Comparison of ENCODE assay signal across 14 mouse cellular contexts in genomic region chr19:41416201-41416600, GRCm38 (mm10).
"Had no signal": no experiment of that assay in that cellular context is flagged by ENCODE, and none has a peak within 500 bp of the region (broad histone marks: within the 10 kb centered on the region; RNA-seq: fewer than 3 reads in every experiment).

No protein-coding gene starts in this region.

- H3K4me3 ChIP-seq: layer of hippocampus, adult 2 months; limb, embryonic 12.5 days; megakaryocyte, embryonic 14.5 days; midbrain, embryonic 15.5 days; neural tube, embryonic 12.5 days had no signal

- H3K9me3 ChIP-seq: limb, embryonic 12.5 days; midbrain, embryonic 15.5 days; neural tube, embryonic 12.5 days had no signal

- H3K36me3 ChIP-seq: limb, embryonic 12.5 days; midbrain, embryonic 15.5 days; neural tube, embryonic 12.5 days had no signal

- H3K4me2 ChIP-seq: limb, embryonic 12.5 days; midbrain, embryonic 11.5 days; midbrain, embryonic 15.5 days; neural tube, embryonic 12.5 days had no signal

- DNase-seq: kidney, postnatal 10 days; liver; lung, adult 2 months; lung, postnatal 10 days; thymus, postnatal 36 days had no signal

- H3K27me3 ChIP-seq: limb, embryonic 12.5 days; megakaryocyte, embryonic 14.5 days; midbrain, embryonic 15.5 days; neural tube, embryonic 12.5 days had no signal

- H3K9ac ChIP-seq: limb, embryonic 12.5 days; liver, embryonic 14.5 days; midbrain, embryonic 15.5 days; neural tube, embryonic 12.5 days had no signal

- H3K27ac ChIP-seq: layer of hippocampus, adult 2 months; limb, embryonic 12.5 days; liver, embryonic 14.5 days; macrophage; midbrain, embryonic 15.5 days; neural tube, embryonic 12.5 days; stomach, postnatal 0 days had no signal

- ATAC-seq: midbrain, embryonic 15.5 days had no signal

- H3K4me1 ChIP-seq: limb, embryonic 12.5 days; midbrain, embryonic 15.5 days; neural tube, embryonic 12.5 days had no signal
